Mouse (Mus musculus): ENCODE data around the gene Lrrc75a. TPM values are rescaled to one million over a fixed set of nuclear protein-coding genes. Genes with fewer than 3 reads are reported as not detected.

The Lrrc75a gene
- polyA plus RNA-seq, 1 experiment from 2014 or later = 10.5 TPM

DNA sequence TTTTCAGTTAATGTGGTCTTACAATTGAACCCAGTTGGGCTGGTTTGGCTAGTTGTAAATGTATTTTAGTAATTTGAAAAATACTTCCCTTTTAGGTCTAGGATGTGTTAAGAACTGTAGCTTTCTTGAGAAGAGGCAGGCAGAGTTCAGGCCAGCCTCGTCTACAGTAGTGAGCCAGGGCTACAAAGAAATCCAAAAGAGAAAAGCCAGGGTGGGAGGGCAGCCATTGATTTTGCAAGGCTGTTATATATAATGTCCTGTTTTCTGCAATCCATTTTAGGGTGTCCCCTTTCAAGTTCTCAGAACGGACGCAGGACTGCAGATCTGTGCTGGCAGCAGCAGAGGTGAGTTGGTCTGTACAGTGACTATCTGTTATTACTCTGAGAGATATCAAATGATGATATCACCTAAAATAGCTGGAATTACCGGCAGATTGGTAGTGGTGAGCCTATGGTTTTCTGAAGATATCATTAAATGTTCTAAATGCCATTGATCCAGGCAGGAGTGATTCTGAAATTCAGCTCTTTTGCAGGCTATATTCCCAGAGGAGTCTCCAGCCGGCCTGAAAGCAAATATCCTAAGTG, 44.1 kb downstream of the Lrrc75a start:
- no peak for ATAC-seq (ENCODE audit: low FRiP score)
- Histone ChIP-seq H3K4me3 (replicated peaks; ENCODE audit: low read length) (peak overlapping the region; percentile 64), H3K4me1 (replicated peaks; ENCODE audit: control insufficient read depth, insufficient read depth, low read length) (peaks cover 27% of the 10 kb centered on the region), H3K9ac (peak overlapping the region; percentile 84), H3K27ac (peak overlapping the region; percentile 15; the same call in 1 of the 2 replicates), H3K4me2 (replicated peaks) (peak overlapping the region; percentile 89), H3K27me3 (ENCODE audit: control insufficient read depth, insufficient read depth, low read length) (no peaks in the 10 kb centered on the region), H3K9me3 (ENCODE audit: control insufficient read depth, low read length) (no peaks in the 10 kb centered on the region), H3K36me3 (replicated peaks; ENCODE audit: control insufficient read depth, insufficient read depth) (peaks cover 58% of the 10 kb centered on the region)
- WGBS = 19% methylated on average over 5 of the region's 5 CpGs
- no peak for DNase-seq (ENCODE audit: low spot score)

DNA sequence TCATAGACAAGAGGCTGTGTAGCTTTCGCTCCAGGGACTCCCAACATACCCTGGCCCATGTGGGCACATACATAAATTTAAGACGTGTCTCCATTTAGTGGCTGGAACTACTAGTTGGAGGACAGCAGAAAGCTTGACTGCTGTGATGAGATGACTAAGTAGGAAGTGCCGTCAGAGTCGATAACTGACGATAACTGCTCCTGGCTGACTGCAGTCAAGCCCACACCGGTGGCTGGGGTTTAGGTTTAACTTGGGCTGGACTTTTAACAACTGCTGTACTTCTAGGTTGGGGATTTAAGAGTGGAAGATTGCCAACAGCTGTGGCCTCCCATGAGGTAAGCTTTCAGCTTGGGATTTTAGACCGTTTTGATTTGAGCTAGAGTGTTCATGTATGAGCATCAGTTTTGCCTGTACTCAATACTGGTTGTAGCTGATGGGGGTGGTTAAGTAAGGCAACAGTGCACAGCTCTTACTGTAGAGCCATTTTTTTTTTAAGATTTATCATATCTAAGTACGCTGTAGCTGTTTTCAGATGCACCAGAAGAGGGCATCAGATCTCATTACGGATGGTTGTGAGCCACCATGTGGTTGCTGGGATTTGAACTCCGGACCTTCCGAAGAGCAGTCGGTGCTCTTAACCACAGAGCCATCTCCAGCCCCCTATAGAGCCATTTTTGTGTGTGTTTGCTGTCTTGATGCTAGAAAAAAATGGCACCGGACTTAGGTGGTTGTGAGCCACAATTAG, 44.8 kb downstream of the Lrrc75a start:
- Histone ChIP-seq H3K4me3 (replicated peaks; ENCODE audit: low read length) (peak overlapping the region; percentile 64), H3K27me3 (ENCODE audit: control insufficient read depth, insufficient read depth, low read length) (no peaks in the 10 kb centered on the region), H3K4me1 (replicated peaks; ENCODE audit: control insufficient read depth, insufficient read depth, low read length) (peaks cover 27% of the 10 kb centered on the region), H3K9me3 (ENCODE audit: control insufficient read depth, low read length) (no peaks in the 10 kb centered on the region), H3K36me3 (replicated peaks; ENCODE audit: control insufficient read depth, insufficient read depth) (peaks cover 51% of the 10 kb centered on the region), H3K9ac (peak overlapping the region; percentile 84), H3K27ac (peak overlapping the region; percentile 90), H3K4me2 (replicated peaks) (peak overlapping the region; percentile 89)
- ATAC-seq (ENCODE audit: low FRiP score) (no peak; the same call in 1 of the 2 replicates), DNase-seq (ENCODE audit: low spot score) (peak; percentile 32)
- under 1% methylated on average over 13 of the region's 13 CpGs for WGBS

DNA sequence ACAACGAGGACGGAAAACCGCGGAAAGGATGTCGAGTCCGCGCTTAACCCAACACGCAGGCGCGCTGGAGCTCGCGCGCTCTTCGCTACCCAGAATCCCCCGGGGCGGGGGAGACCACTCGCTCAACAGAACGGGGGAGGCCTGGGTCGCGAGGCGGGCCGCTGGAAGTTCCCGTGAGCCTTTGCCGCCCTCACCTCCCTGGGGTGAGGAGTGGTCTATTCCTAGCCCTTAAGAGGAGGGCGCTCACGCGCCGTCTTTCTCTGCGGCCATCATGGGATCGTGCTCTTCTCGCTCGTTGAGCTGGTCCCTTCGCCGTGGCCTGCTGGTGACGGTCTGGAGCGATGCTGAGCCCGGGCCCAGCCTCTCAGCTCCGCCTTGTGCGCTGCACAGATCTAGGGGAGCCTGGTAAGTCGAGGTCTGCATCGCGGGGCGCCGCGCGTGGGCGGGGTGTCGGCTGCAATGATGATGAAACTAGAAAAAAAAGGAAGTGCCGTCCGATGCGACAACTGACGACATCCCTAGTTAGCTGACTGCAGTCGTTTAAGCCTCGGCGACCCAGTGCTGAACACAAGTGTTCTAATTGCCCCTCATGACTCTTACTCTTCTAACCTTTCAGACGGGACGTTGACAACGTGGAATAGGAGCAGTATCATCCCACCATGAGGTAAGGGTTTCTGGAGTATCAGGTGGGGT, 45.6 kb downstream of the Lrrc75a start:
- peak; percentile 98 for DNase-seq (ENCODE audit: low spot score)
- Histone ChIP-seq H3K4me1 (replicated peaks; ENCODE audit: control insufficient read depth, insufficient read depth, low read length) (peaks cover 27% of the 10 kb centered on the region), H3K9me3 (ENCODE audit: control insufficient read depth, low read length) (no peaks in the 10 kb centered on the region), H3K9ac (peak overlapping the region; percentile 84), H3K4me3 (replicated peaks; ENCODE audit: low read length) (peak overlapping the region; percentile 64), H3K4me2 (replicated peaks) (peak overlapping the region; percentile 89), H3K27me3 (ENCODE audit: control insufficient read depth, insufficient read depth, low read length) (no peaks in the 10 kb centered on the region), H3K27ac (peak overlapping the region; percentile 90), H3K36me3 (replicated peaks; ENCODE audit: control insufficient read depth, insufficient read depth) (peaks cover 44% of the 10 kb centered on the region)
- under 1% methylated on average over 58 of the region's 58 CpGs for WGBS
- ATAC-seq (ENCODE audit: low FRiP score) = peak; percentile 95

DNA sequence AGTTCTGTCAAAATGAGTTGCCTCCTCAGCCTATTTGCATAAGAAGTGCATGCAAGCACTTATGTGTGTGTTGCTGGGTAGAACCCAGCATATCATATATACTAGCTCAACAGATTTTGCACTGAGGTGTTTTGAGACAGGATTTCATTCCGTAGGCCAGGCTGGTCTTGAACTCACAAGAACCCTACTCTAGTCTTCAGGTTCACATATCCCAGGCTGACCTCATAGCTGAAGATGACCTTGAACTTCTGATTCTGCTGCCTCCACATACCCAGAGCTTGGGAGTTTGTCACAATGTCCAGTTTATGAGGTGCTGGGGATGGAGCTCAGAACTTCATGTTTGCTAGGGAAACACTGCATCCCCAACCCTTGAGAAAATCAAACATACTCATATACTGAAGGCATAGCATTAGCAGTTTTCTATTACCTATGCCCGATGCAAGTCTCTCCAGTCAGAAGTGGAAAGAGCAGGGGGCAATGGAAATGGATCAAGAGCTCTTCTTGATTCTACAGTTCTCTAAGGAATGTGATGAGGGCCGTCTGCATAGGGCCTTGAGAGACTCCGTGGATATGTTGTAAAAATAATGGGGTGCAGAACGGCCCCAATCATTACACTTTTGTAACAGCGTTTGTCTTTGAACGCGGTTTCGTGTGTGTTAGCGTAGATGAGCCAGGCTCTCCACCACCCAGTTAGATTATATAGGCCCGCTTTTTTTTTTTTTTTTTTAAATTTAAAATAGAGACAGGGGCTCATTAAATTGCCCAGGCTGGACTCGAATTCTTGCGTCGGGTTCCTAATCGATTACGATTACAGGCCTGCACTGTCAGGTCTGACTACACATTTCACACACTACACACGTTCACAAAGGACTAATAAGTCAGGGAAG, 46.3 kb downstream of the Lrrc75a start:
- DNase-seq (ENCODE audit: low spot score) (peak; percentile 34), ATAC-seq (ENCODE audit: low FRiP score) (no peak)
- Histone ChIP-seq H3K4me1 (replicated peaks; ENCODE audit: control insufficient read depth, insufficient read depth, low read length) (peaks cover 27% of the 10 kb centered on the region), H3K36me3 (replicated peaks; ENCODE audit: control insufficient read depth, insufficient read depth) (peaks cover 36% of the 10 kb centered on the region), H3K9me3 (ENCODE audit: control insufficient read depth, low read length) (no peaks in the 10 kb centered on the region), H3K4me3 (replicated peaks; ENCODE audit: low read length) (peak overlapping the region; percentile 64), H3K27ac (peak overlapping the region; percentile 90), H3K9ac (peak overlapping the region; percentile 72), H3K27me3 (ENCODE audit: control insufficient read depth, insufficient read depth, low read length) (no peaks in the 10 kb centered on the region), H3K4me2 (replicated peaks) (peak overlapping the region; percentile 65)
- 10% methylated on average over 17 of the region's 17 CpGs for WGBS

DNA sequence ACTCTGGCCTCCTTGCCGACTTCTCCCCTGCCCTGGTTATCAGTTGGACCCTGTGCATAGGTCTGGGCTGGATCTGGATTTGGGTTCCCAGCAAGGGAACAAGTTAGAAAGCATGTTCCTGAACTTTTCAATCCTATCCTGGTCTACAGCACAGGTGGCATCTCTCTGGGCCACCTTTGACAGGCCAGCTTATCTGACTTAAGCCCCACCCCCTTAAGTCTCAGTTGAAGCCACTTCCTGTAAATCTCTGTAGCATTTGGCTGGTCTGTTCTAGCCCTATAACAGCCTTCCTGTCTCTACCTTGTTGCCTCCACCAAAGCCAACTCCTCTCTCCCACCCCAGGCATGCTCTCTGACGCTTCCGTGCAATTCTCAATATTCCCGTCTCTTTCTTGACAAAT, 49.8 kb downstream of the Lrrc75a start:
- H3K27me3 ChIP-seq (ENCODE audit: control insufficient read depth, insufficient read depth, low read length) = no peaks in the 10 kb centered on the region
- peaks cover 3% of the 10 kb centered on the region; the same call in 1 of the 2 replicates for H3K4me1 ChIP-seq (replicated peaks; ENCODE audit: control insufficient read depth, insufficient read depth, low read length)
- no peak overlapping the region for H3K4me2 ChIP-seq (replicated peaks)
- DNase-seq (ENCODE audit: low spot score) = no peak
- H3K9ac ChIP-seq = no peak overlapping the region
- ATAC-seq (ENCODE audit: low FRiP score) = no peak
- peaks cover 4% of the 10 kb centered on the region; the same call in 1 of the 2 replicates for H3K36me3 ChIP-seq (replicated peaks; ENCODE audit: control insufficient read depth, insufficient read depth)
- WGBS = 83% methylated on average over 4 of the region's 4 CpGs
- no peaks in the 10 kb centered on the region for H3K9me3 ChIP-seq (ENCODE audit: control insufficient read depth, low read length)
- H3K27ac ChIP-seq = no peak overlapping the region
- no peak overlapping the region for H3K4me3 ChIP-seq (replicated peaks; ENCODE audit: low read length)

DNA sequence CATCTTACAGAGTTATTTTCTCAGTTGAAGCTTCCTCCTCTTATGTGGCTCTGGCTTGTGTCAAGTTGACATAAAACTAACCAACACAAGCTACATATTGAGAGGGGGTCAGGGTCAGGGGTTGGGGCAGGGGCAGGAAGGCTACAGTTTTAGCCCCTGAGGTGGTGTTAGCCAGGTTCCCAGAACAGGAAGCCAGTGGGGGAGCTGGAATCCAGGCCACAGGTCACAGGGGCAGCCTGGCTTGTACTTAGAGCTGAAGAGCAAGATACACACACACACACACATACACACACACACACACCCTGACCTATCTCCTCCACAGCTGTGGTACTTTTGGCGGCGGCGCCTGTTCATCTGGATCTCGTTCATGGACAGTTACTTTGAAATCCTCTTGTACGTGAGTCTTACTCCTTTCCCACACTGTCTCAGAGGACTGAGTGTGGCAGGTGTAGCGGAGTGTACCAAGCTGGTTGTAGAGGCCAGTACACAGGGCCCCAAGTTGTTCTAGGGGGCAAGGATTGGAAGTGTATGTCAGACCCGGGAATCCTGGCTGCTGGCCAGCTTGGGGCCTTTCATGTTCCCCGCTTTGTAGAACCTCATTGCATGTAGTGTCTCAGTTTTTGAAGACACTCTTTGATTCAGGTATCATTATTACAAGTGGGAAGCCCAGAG, 56.3 kb downstream of the Lrrc75a start:
- H3K9me3 ChIP-seq (ENCODE audit: control insufficient read depth, low read length) = no peaks in the 10 kb centered on the region
- WGBS = 83% methylated on average over 8 of the region's 8 CpGs
- H3K4me2 ChIP-seq (replicated peaks) = no peak overlapping the region
- H3K36me3 ChIP-seq (replicated peaks; ENCODE audit: control insufficient read depth, insufficient read depth) = peaks cover 21% of the 10 kb centered on the region; the same call in 1 of the 2 replicates
- DNase-seq (ENCODE audit: low spot score) = no peak
- H3K4me3 ChIP-seq (replicated peaks; ENCODE audit: low read length) = no peak overlapping the region
- ATAC-seq (ENCODE audit: low FRiP score) = no peak
- no peaks in the 10 kb centered on the region for H3K27me3 ChIP-seq (ENCODE audit: control insufficient read depth, insufficient read depth, low read length)
- no peak overlapping the region for H3K9ac ChIP-seq
- no peaks in the 10 kb centered on the region for H3K4me1 ChIP-seq (replicated peaks; ENCODE audit: control insufficient read depth, insufficient read depth, low read length)
- H3K27ac ChIP-seq = no peak overlapping the region

DNA sequence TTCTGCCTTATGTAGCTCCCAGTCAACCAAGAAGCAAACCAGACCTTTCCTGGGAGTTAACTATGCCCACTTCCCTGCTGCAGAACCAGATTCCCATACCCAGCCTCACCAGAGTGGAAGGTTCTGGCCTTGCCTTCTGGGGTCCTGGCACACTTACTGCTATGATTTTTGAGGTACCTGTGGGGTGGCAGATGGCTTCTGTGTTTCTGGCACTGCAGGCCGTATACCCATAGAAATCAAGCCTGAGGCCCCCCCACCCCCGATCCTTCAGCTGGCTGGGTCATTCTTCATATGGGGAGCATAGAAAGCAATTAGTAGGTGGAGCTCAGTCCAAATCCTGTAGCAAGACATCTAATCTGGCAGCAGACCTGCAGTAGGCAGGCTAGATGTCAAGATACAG, 57.3 kb downstream of the Lrrc75a start:
- no peak overlapping the region for H3K27ac ChIP-seq
- H3K4me3 ChIP-seq (replicated peaks; ENCODE audit: low read length) = no peak overlapping the region
- 92% methylated on average over 2 of the region's 2 CpGs for WGBS
- ATAC-seq (ENCODE audit: low FRiP score) = no peak
- no peaks in the 10 kb centered on the region for H3K4me1 ChIP-seq (replicated peaks; ENCODE audit: control insufficient read depth, insufficient read depth, low read length)
- no peaks in the 10 kb centered on the region for H3K9me3 ChIP-seq (ENCODE audit: control insufficient read depth, low read length)
- H3K36me3 ChIP-seq (replicated peaks; ENCODE audit: control insufficient read depth, insufficient read depth) = peaks cover 23% of the 10 kb centered on the region; the same call in 1 of the 2 replicates
- H3K4me2 ChIP-seq (replicated peaks) = no peak overlapping the region
- no peak for DNase-seq (ENCODE audit: low spot score)
- H3K9ac ChIP-seq = no peak overlapping the region
- no peaks in the 10 kb centered on the region for H3K27me3 ChIP-seq (ENCODE audit: control insufficient read depth, insufficient read depth, low read length)

DNA sequence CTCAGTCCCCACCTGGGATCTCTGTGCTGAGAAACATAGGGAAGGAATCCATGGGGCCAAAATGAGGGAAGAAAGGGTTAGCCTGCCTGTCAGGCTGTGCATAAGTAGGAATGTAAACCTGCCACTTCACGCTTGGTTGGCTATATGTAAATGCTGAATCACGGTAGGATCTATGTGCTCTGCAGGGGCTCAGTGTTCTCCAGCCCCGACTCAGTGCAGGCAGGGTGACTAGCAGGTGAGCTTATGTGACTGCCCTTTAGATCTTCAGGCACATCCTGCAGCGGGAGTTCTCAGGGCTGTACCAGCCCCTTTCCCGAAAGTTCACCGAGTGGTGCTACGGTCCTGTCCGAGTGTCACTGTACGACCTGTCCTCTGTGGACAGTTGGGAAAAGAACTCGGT, 58.9 kb downstream of the Lrrc75a start:
- Histone ChIP-seq H3K4me3 (replicated peaks; ENCODE audit: low read length) (no peak overlapping the region), H3K36me3 (replicated peaks; ENCODE audit: control insufficient read depth, insufficient read depth) (peaks cover 23% of the 10 kb centered on the region), H3K27me3 (ENCODE audit: control insufficient read depth, insufficient read depth, low read length) (no peaks in the 10 kb centered on the region), H3K4me2 (replicated peaks) (no peak overlapping the region), H3K27ac (no peak overlapping the region), H3K4me1 (replicated peaks; ENCODE audit: control insufficient read depth, insufficient read depth, low read length) (no peaks in the 10 kb centered on the region), H3K9me3 (ENCODE audit: control insufficient read depth, low read length) (no peaks in the 10 kb centered on the region), H3K9ac (no peak overlapping the region)
- ATAC-seq (ENCODE audit: low FRiP score) (no peak), DNase-seq (ENCODE audit: low spot score) (no peak)
- WGBS = 80% methylated on average over 10 of the region's 10 CpGs
